Mouse (Mus musculus) adrenal gland, postnatal 0 days (tissue): ENCODE results near the gene Prmt3. TPM values are rescaled to one million over a fixed set of nuclear protein-coding genes. Genes with fewer than 3 reads are reported as not detected.

Source experiments
- polyA plus RNA-seq: library from polyadenylated mRNA; unstranded; fragments of >200 nt; fragmentation: Nextera tagmentation; extraction: Ambion mirVana; gene quantifications from 2 replicates; pipeline ENCODE4 v1.2.1, GENCODE M21; 2015

Gene Prmt3
- polyA plus RNA-seq, result 23.1 and 36.6 TPM in 2 replicates

GRCm38 (mm10) chr7:49778114-49778901 lies at the start of gene Prmt3:
TSS of gene Prmt3 (plus strand) at chr7:49778346.

GRCm38 (mm10) chr7:49758934-49759571 lies 19.1 kb upstream of the Prmt3 start, which contains the start of gene Htatip2:
TSS of gene Htatip2 (plus strand) at chr7:49759115.

Other genes with a start within 250 kb of the Prmt3 start
- gene Dbx1, start 141.5 kb upstream of the Prmt3 start, polyA plus RNA-seq, result 0.06 TPM in 1 of 2 replicates, not detected in the other
- gene Htatip2, start 19.2 kb upstream of the Prmt3 start, polyA plus RNA-seq, result 51.8 and 106 TPM in 2 replicates
- 0.08 and 0.23 TPM in 2 replicates for gene Slc6a5, start 131.8 kb downstream of the Prmt3 start, polyA plus RNA-seq
- gene Nell1, start 196.5 kb downstream of the Prmt3 start, polyA plus RNA-seq, result 1.2 and 1.7 TPM in 2 replicates